Mouse (Mus musculus) layer of hippocampus, adult 8-10 months (tissue): ENCODE results near the gene Lmtk3. TPM values are rescaled to one million over a fixed set of nuclear protein-coding genes. Genes with fewer than 3 reads are reported as not detected.

Experiments used
- DNase-seq, 2 experiments: peaks; one replicate each; pipeline ENCODE4 v3.0.0; 2022; ENCODE audit warnings: low spot score in 2 of 2
- total RNA-seq, 4 experiments: library from RNA; stranded (reverse); gene quantifications; 2 replicates each; pipeline ENCODE4 v1.2.4; 2022

The Lmtk3 gene
- total RNA-seq, result 100 to 1,000 TPM; 251 to 313 (median 283) TPM

GRCm38 (mm10) chr7:45783511-45784091, at the start of gene Lmtk3:
Gene Lmtk3 (plus strand): TSS chr7:45783738.
- DNase-seq, result peak; percentile 77 to 80

GRCm38 (mm10) chr7:45739162-45739763, 44.3 kb upstream of the Lmtk3 start:
- peak; percentile 70 to 85 for DNase-seq

- DNase-seq, result no peak
Observed at GRCm38 (mm10) chr7:45739820-45740219, 43.7 kb upstream of the Lmtk3 start.

GRCm38 (mm10) chr7:45741308-45741707, 42.2 kb upstream of the Lmtk3 start:
- no peak for DNase-seq

GRCm38 (mm10) chr7:45741777-45742176, 41.8 kb upstream of the Lmtk3 start:
- DNase-seq, result peak in 1 of 2 experiments; percentile 42

GRCm38 (mm10) chr7:45742338-45742737, 41.2 kb upstream of the Lmtk3 start:
- peak; percentile 87 to 89 for DNase-seq

GRCm38 (mm10) chr7:45744387-45744786, 39.2 kb upstream of the Lmtk3 start:
- peak in 1 of 2 experiments; percentile 69 for DNase-seq

GRCm38 (mm10) chr7:45746518-45746917, 37.0 kb upstream of the Lmtk3 start:
- DNase-seq, result no peak

- DNase-seq, result no peak
Observed at GRCm38 (mm10) chr7:45747450-45747849, 36.1 kb upstream of the Lmtk3 start.

GRCm38 (mm10) chr7:45748110-45748509, 35.4 kb upstream of the Lmtk3 start:
- DNase-seq, result no peak

GRCm38 (mm10) chr7:45749401-45749800, 34.1 kb upstream of the Lmtk3 start:
- no peak for DNase-seq

- no peak for DNase-seq
Observed at GRCm38 (mm10) chr7:45750162-45750561, 33.4 kb upstream of the Lmtk3 start.

GRCm38 (mm10) chr7:45755703-45756102, 27.8 kb upstream of the Lmtk3 start:
- no peak for DNase-seq

GRCm38 (mm10) chr7:45759400-45759799, 24.1 kb upstream of the Lmtk3 start:
- DNase-seq, result no peak

GRCm38 (mm10) chr7:45760151-45760550, 23.4 kb upstream of the Lmtk3 start:
- DNase-seq, result no peak

GRCm38 (mm10) chr7:45765995-45766394, 17.5 kb upstream of the Lmtk3 start:
- no peak for DNase-seq

- no peak for DNase-seq
Observed at GRCm38 (mm10) chr7:45766764-45767163, 16.8 kb upstream of the Lmtk3 start.

- DNase-seq, result no peak
Observed at GRCm38 (mm10) chr7:45767500-45767899, 16.0 kb upstream of the Lmtk3 start.

GRCm38 (mm10) chr7:45770427-45771082, 13.0 kb upstream of the Lmtk3 start:
- no peak for DNase-seq

- no peak for DNase-seq
Observed at GRCm38 (mm10) chr7:45771101-45771500, 12.4 kb upstream of the Lmtk3 start.

GRCm38 (mm10) chr7:45775237-45775636, 8.3 kb upstream of the Lmtk3 start:
- DNase-seq, result no peak

GRCm38 (mm10) chr7:45779081-45779641, 4.4 kb upstream of the Lmtk3 start:
- DNase-seq, result no peak
